Mouse (Mus musculus) hindbrain, embryonic 11.5 days (tissue): ENCODE results near the gene Cacna1d. TPM values are rescaled to one million over a fixed set of nuclear protein-coding genes. Genes with fewer than 3 reads are reported as not detected.

Experiments
- ATAC-seq: fragments of 200-750 bp; cut with Nextera tagmentation; 2 replicates; pipeline ENCODE4 v1.8.0; 2017; ENCODE audit warnings: mild to moderate bottlenecking, moderate TSS enrichment, moderate library complexity; ENCODE audit not compliant: low FRiP score
- DNase-seq: peaks from one replicate; pipeline ENCODE4 v3.0.0-alpha.2; 2015; ENCODE audit warnings: low spot score
- H3K27ac ChIP-seq: fragments of 300-500 bp; sonication (generic); 2 replicates; pipeline ENCODE4 v1.5.1; 2014; ENCODE audit warnings: mild to moderate bottlenecking, low read depth, low read length
- H3K27me3 ChIP-seq: fragments of 300-500 bp; sonication (generic); 2 replicates; pipeline ENCODE4 v1.6.1; 2014; ENCODE audit warnings: mild to moderate bottlenecking, low read length, moderate library complexity, mixed read lengths; ENCODE audit not compliant: control insufficient read depth, insufficient read depth
- H3K36me3 ChIP-seq: fragments of 300-500 bp; sonication (generic); 2 replicates; pipeline ENCODE4 v1.6.1; 2014; ENCODE audit warnings: mild to moderate bottlenecking, low read length, moderate library complexity, mixed read lengths; ENCODE audit not compliant: control insufficient read depth, insufficient read depth
- H3K4me1 ChIP-seq: fragments of 300-500 bp; sonication (generic); replicated peaks from 2 replicates; pipeline ENCODE4 v1.6.1; 2014; ENCODE audit warnings: low read length, mixed read lengths; ENCODE audit not compliant: control insufficient read depth, insufficient read depth
- H3K4me2 ChIP-seq: fragments of 300-500 bp; sonication (generic); replicated peaks from 2 replicates; pipeline ENCODE4 v1.6.1; 2014; ENCODE audit warnings: mild to moderate bottlenecking, low read depth, low read length
- H3K4me3 ChIP-seq: fragments of 300-500 bp; sonication (generic); 2 replicates; pipeline ENCODE4 v1.5.1; 2014; ENCODE audit warnings: low read depth, low read length
- H3K9ac ChIP-seq: fragments of 300-500 bp; sonication (generic); 2 replicates; pipeline ENCODE4 v1.6.1; 2014; ENCODE audit warnings: low read depth, low read length
- H3K9me3 ChIP-seq: fragments of 300-500 bp; sonication (generic); 2 replicates; pipeline ENCODE4 v1.6.1; 2016; ENCODE audit warnings: low read length; ENCODE audit not compliant: control insufficient read depth
- WGBS: fragments of 180-500 bp; shearing (Covaris S2); extraction: QIAGEN DNeasy Blood & Tissue Kit; methylation state at CpG from one replicate; pipeline ENCODE4 v1.1.7; 2014; 5-methylcytosine and 5-hydroxymethylcytosine counted together
- polyA plus RNA-seq: library from polyadenylated mRNA; unstranded; fragments of >200 nt; fragmentation: Nextera tagmentation; extraction: Ambion mirVana; gene quantifications from 2 replicates; pipeline ENCODE4 v1.2.1, GENCODE M21; 2014

Gene Cacna1d
- polyA plus RNA-seq, 1 experiment from 2014 or later: 2.9 TPM

GRCm38 (mm10) chr14:30200310-30200709 lies 290.9 kb downstream of the Cacna1d start:
- no peak for DNase-seq
- Histone ChIP-seq H3K27ac (no peak overlapping the region), H3K4me2 (no peak overlapping the region), H3K4me1 (no peaks in the 10 kb centered on the region), H3K27me3 (no peaks in the 10 kb centered on the region), H3K9me3 (no peaks in the 10 kb centered on the region), H3K36me3 (no peaks in the 10 kb centered on the region), H3K4me3 (no peak overlapping the region), H3K9ac (no peak overlapping the region)
- WGBS: 78% methylated on average over 1 of the region's 1 CpGs
- no peak for ATAC-seq

GRCm38 (mm10) chr14:30198882-30199281 lies 292.4 kb downstream of the Cacna1d start:
- Histone ChIP-seq H3K9ac (no peak overlapping the region), H3K36me3 (no peaks in the 10 kb centered on the region), H3K4me2 (no peak overlapping the region), H3K27me3 (no peaks in the 10 kb centered on the region), H3K4me1 (no peaks in the 10 kb centered on the region), H3K9me3 (no peaks in the 10 kb centered on the region), H3K4me3 (no peak overlapping the region), H3K27ac (no peak overlapping the region)
- WGBS: 84% methylated on average over 3 of the region's 3 CpGs
- DNase-seq (no peak), ATAC-seq (no peak)

- Histone ChIP-seq H3K27ac (no peak overlapping the region), H3K4me1 (no peaks in the 10 kb centered on the region), H3K9me3 (no peaks in the 10 kb centered on the region), H3K9ac (no peak overlapping the region), H3K36me3 (no peaks in the 10 kb centered on the region), H3K4me2 (no peak overlapping the region), H3K4me3 (no peak overlapping the region), H3K27me3 (no peaks in the 10 kb centered on the region)
- 92% methylated on average over 4 of the region's 4 CpGs for WGBS
- DNase-seq (no peak), ATAC-seq (no peak)
These were observed 293.1 kb downstream of the Cacna1d start for GRCm38 (mm10) chr14:30198116-30198515.

- 71% methylated on average over 1 of the region's 1 CpGs for WGBS
- ATAC-seq (no peak), DNase-seq (no peak)
- no peak overlapping the region for H3K27ac ChIP-seq
- no peak overlapping the region for H3K4me2 ChIP-seq
- no peak overlapping the region for H3K4me3 ChIP-seq
- H3K9me3 ChIP-seq: no peaks in the 10 kb centered on the region
- no peaks in the 10 kb centered on the region for H3K4me1 ChIP-seq
- H3K36me3 ChIP-seq: no peaks in the 10 kb centered on the region
- H3K9ac ChIP-seq: no peak overlapping the region
- no peaks in the 10 kb centered on the region for H3K27me3 ChIP-seq
These were observed 294.3 kb downstream of the Cacna1d start for GRCm38 (mm10) chr14:30196959-30197358.

- no peak for ATAC-seq
- Histone ChIP-seq H3K4me3 (no peak overlapping the region), H3K4me2 (no peak overlapping the region), H3K27ac (no peak overlapping the region), H3K9me3 (no peaks in the 10 kb centered on the region), H3K9ac (no peak overlapping the region), H3K36me3 (no peaks in the 10 kb centered on the region), H3K27me3 (no peaks in the 10 kb centered on the region), H3K4me1 (no peaks in the 10 kb centered on the region)
- WGBS: 70% methylated on average over 5 of the region's 5 CpGs
- DNase-seq: no peak
These were observed 295.0 kb downstream of the Cacna1d start for GRCm38 (mm10) chr14:30196235-30196634.

- ATAC-seq (no peak), DNase-seq (no peak)
- Histone ChIP-seq H3K27me3 (no peaks in the 10 kb centered on the region), H3K9ac (no peak overlapping the region), H3K4me3 (no peak overlapping the region), H3K36me3 (no peaks in the 10 kb centered on the region), H3K27ac (no peak overlapping the region), H3K9me3 (no peaks in the 10 kb centered on the region), H3K4me1 (no peaks in the 10 kb centered on the region), H3K4me2 (no peak overlapping the region)
- 96% methylated on average over 5 of the region's 5 CpGs for WGBS
These were observed 300.8 kb downstream of the Cacna1d start for GRCm38 (mm10) chr14:30190308-30190971.

GRCm38 (mm10) chr14:30185616-30186274 lies 305.5 kb downstream of the Cacna1d start:
- 94% methylated on average over 6 of the region's 6 CpGs for WGBS
- Histone ChIP-seq H3K4me2 (no peak overlapping the region), H3K36me3 (no peaks in the 10 kb centered on the region), H3K27ac (no peak overlapping the region), H3K9ac (no peak overlapping the region), H3K4me1 (no peaks in the 10 kb centered on the region), H3K9me3 (no peaks in the 10 kb centered on the region), H3K4me3 (no peak overlapping the region), H3K27me3 (no peaks in the 10 kb centered on the region)
- ATAC-seq (no peak), DNase-seq (no peak)

- Histone ChIP-seq H3K4me1 (no peaks in the 10 kb centered on the region), H3K9ac (no peak overlapping the region), H3K4me3 (no peak overlapping the region), H3K9me3 (no peaks in the 10 kb centered on the region), H3K4me2 (no peak overlapping the region), H3K36me3 (no peaks in the 10 kb centered on the region), H3K27ac (no peak overlapping the region), H3K27me3 (no peaks in the 10 kb centered on the region)
- ATAC-seq (no peak), DNase-seq (no peak)
- 86% methylated on average over 13 of the region's 13 CpGs for WGBS
These were observed 306.7 kb downstream of the Cacna1d start for GRCm38 (mm10) chr14:30184445-30185152.
